Mouse (Mus musculus): ENCODE data around the gene Sbpl. TPM values are rescaled to one million over a fixed set of nuclear protein-coding genes. Genes with fewer than 3 reads are reported as not detected.

Sbpl gene
- polyA plus RNA-seq, 1 experiment from 2014 or later: not detected

DNA sequence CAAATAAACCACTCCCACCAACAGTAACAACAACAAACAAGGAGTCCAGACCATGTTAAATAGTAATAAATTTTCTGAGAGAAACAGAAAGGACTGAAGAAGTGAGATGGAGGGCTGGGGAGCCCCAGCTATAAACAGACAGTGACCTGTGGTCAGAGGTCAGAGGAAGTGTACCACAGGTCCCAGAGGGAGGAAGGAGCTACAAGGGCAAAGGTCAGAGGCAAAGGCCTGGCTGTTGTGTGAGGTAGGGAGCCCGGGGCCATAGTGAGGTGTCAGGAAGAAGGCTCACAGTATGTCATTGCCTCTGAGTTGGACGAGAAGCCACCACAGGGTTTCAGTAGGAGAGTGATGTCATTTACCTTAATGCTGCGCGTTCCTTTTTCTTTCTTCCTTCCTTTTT, 27.8 kb upstream of the Sbpl start:
- Histone ChIP-seq H3K4me1 (no peaks in the 10 kb centered on the region), H3K27ac (no peak overlapping the region), H3K9ac (no peak overlapping the region), H3K36me3 (no peaks in the 10 kb centered on the region), H3K4me2 (no peak overlapping the region), H3K9me3 (no peaks in the 10 kb centered on the region), H3K27me3 (no peaks in the 10 kb centered on the region), H3K4me3 (no peak overlapping the region)
- 52% methylated on average over 4 of the region's 4 CpGs for WGBS
- no peak for ATAC-seq (ENCODE audit: borderline replicate concordance, extremely low read depth, low FRiP score, low TSS enrichment)

DNA sequence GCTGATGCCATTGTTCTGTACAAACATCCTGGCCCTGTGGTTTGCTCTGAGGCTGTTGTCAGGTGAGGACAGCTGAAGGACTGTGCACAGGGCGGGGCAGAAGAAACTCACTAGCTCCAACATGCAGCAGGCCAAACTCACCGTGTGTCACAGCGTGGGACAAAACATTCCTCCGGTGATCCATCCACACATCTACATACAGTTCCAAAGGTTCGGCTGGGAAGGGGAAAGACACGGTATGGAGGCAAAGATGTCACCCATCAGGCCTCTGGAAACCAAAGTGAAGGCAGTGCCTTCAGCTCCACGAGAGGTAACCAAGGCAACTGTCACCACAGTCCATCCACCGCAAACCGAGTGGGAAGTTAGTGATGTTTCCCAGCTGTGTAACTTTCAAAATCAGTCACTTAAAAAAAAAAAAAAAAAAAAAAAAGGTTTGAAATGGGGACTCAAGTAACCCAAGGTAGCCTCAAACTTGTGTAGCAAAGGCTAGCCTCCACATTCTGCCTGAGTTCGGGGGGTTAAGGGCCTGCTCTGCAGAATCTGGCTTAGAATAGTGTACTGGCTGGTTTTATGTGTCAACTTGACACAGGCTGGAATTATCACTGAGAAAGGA, 25.3 kb upstream of the Sbpl start, which contains the start of gene Prss30:
Gene Prss30 (minus strand): TSS at position 270 of the 613 bp plus-strand sequence.
- H3K27ac ChIP-seq: no peak within 1 kb of the TSS
- WGBS: 51% methylated on average over 10 of the region's 10 CpGs
- no peaks in the 10 kb centered on the region for H3K4me1 ChIP-seq
- H3K27me3 ChIP-seq: no peaks in the 10 kb centered on the region
- H3K4me3 ChIP-seq: no peak within 1 kb of the TSS
- no peak within 1 kb of the TSS for H3K4me2 ChIP-seq
- H3K9me3 ChIP-seq: no peaks in the 10 kb centered on the region
- no peak within 1 kb of the TSS for H3K9ac ChIP-seq
- no peaks in the 10 kb centered on the region for H3K36me3 ChIP-seq
- no peak for ATAC-seq (ENCODE audit: borderline replicate concordance, extremely low read depth, low FRiP score, low TSS enrichment)

GRCm38 (mm10) chr17:23979471-23979870, 24.4 kb upstream of the Sbpl start:
- Histone ChIP-seq H3K4me3 (no peak overlapping the region), H3K9me3 (no peaks in the 10 kb centered on the region), H3K4me1 (no peaks in the 10 kb centered on the region), H3K36me3 (no peaks in the 10 kb centered on the region), H3K4me2 (no peak overlapping the region), H3K9ac (no peak overlapping the region), H3K27ac (no peak overlapping the region), H3K27me3 (no peaks in the 10 kb centered on the region)
- WGBS: 52% methylated on average over 3 of the region's 3 CpGs
- no peak for ATAC-seq (ENCODE audit: borderline replicate concordance, extremely low read depth, low FRiP score, low TSS enrichment)

DNA sequence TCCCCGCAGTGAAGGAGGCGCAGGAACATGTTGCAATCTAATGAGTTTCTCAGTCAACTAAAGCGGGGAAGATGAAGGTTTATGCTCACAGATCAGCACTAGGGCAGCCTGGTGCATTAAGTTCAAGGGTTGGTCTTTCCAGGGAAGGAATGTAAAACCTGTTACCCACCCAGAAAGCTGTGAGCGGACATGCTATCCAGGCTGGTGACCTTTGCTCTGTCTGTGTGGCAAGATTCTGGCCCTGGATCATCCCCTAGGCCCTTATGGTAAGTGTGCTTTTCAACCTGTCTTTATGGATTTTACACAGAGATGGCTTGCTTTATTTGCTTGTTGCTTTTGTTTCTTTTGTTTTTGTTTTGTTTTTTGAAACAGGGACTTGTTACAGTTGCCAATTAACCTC, 21.6 kb upstream of the Sbpl start:
- H3K36me3 ChIP-seq: no peaks in the 10 kb centered on the region
- no peak overlapping the region for H3K9ac ChIP-seq
- no peaks in the 10 kb centered on the region for H3K4me1 ChIP-seq
- no peak overlapping the region for H3K4me2 ChIP-seq
- no peaks in the 10 kb centered on the region for H3K27me3 ChIP-seq
- WGBS: 76% methylated on average over 4 of the region's 4 CpGs
- no peak for ATAC-seq (ENCODE audit: borderline replicate concordance, extremely low read depth, low FRiP score, low TSS enrichment)
- H3K4me3 ChIP-seq: no peak overlapping the region
- no peak overlapping the region for H3K27ac ChIP-seq
- no peaks in the 10 kb centered on the region for H3K9me3 ChIP-seq

DNA sequence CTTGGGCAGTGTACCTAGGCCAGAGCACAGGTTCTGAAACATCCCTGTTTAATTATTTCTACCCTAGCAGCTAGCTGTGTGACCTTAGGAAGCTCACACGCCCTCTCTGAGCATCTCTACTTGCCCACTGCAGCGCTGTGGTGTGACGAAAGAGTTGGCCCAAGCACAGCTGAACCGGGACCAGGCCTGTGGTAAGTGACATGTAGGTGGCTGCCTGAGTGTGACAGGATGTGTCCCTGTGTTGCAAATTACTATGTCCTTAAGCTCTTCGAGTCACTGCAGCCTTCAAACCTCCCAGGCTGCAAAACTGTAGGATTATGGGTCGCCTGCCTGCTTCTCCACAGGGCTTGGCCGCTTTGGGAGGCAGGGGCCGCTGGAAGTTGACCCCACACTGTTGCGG, 16.2 kb upstream of the Sbpl start:
- Histone ChIP-seq H3K9me3 (no peaks in the 10 kb centered on the region), H3K4me2 (no peak overlapping the region), H3K27ac (no peak overlapping the region), H3K4me1 (no peaks in the 10 kb centered on the region), H3K27me3 (no peaks in the 10 kb centered on the region), H3K36me3 (no peaks in the 10 kb centered on the region), H3K4me3 (no peak overlapping the region), H3K9ac (no peak overlapping the region)
- ATAC-seq (ENCODE audit: borderline replicate concordance, extremely low read depth, low FRiP score, low TSS enrichment): no peak
- 73% methylated on average over 9 of the region's 9 CpGs for WGBS

- H3K27ac ChIP-seq: no peak overlapping the region
- H3K9me3 ChIP-seq: no peaks in the 10 kb centered on the region
- H3K27me3 ChIP-seq: no peaks in the 10 kb centered on the region
- H3K36me3 ChIP-seq: no peaks in the 10 kb centered on the region
- WGBS: 0% methylated on average over 1 of the region's 1 CpGs
- H3K4me2 ChIP-seq: no peak overlapping the region
- ATAC-seq (ENCODE audit: borderline replicate concordance, extremely low read depth, low FRiP score, low TSS enrichment): 0 out of 2 replicates have a peak, but pooled peaks have one; percentile 21
- peaks cover 7% of the 10 kb centered on the region; the same call in 1 of the 2 replicates for H3K4me1 ChIP-seq
- no peak overlapping the region for H3K4me3 ChIP-seq
- no peak overlapping the region for H3K9ac ChIP-seq
Measured at GRCm38 (mm10) chr17:23969231-23969630, 14.2 kb upstream of the Sbpl start.

DNA sequence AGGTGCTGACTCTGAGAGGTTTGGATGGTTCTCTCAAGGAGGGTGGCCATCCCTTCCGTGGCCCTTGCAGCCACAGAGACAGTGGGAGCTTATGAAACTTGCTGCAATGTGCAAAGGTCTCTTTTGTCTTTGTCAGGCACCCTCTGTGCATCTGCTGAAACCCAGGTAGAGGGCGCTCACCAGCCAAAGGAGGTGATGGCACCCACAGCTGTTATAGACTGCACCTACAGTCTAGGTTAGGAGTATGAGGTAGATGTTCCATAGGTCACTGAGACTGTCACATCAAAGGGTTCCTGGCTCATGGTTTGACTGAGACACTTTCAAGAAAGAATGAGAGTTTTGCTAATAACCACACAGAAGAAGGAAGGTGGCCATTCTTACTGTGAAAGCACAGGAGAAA, 13.7 kb upstream of the Sbpl start:
- H3K36me3 ChIP-seq: no peaks in the 10 kb centered on the region
- WGBS: 47% methylated on average over 2 of the region's 2 CpGs
- no peak overlapping the region for H3K4me2 ChIP-seq
- peaks cover 7% of the 10 kb centered on the region; the same call in 1 of the 2 replicates for H3K4me1 ChIP-seq
- no peak overlapping the region for H3K27ac ChIP-seq
- no peaks in the 10 kb centered on the region for H3K27me3 ChIP-seq
- no peak overlapping the region for H3K4me3 ChIP-seq
- ATAC-seq (ENCODE audit: borderline replicate concordance, extremely low read depth, low FRiP score, low TSS enrichment): no peak
- H3K9me3 ChIP-seq: no peaks in the 10 kb centered on the region
- H3K9ac ChIP-seq: no peak overlapping the region

DNA sequence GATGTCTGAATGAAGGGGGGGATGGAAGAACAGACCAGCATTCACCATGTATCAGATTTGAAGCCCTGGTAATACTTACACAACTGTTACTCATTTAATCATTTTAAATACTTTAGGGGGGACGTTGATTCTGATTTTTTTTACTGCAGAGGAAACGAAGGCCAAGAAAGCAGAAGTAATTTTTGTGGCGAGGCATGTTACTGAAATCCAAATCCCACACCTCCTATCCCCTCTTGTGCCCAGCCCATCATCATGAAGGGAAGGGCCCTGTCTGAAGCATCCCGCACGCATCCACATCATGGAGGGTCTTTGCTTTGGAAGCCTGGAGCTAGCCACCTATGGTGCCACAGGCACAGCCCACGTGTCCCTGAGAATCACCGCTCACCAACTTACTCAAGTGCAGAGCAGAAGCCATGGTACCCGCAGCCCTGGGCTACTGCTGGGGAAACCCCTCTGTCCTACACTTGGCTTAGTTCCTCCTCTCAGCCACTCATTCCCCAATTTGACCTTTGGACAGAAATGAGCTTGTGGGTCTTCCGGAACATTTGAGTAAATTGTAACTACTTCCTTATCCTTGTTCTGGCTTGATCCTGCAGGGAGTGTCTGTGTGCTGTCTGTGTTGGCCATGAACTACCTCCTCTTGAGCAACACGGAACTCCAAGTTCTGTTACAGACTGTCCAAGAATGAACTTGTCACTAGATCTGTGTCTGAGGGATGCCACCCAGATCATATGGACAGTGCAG, 11.8 kb upstream of the Sbpl start:
- H3K4me3 ChIP-seq: no peak overlapping the region
- no peaks in the 10 kb centered on the region for H3K36me3 ChIP-seq
- H3K9me3 ChIP-seq: no peaks in the 10 kb centered on the region
- H3K4me2 ChIP-seq: no peak overlapping the region
- no peak overlapping the region for H3K9ac ChIP-seq
- H3K27me3 ChIP-seq: no peaks in the 10 kb centered on the region
- ATAC-seq (ENCODE audit: borderline replicate concordance, extremely low read depth, low FRiP score, low TSS enrichment): no peak
- no peak overlapping the region for H3K27ac ChIP-seq
- 76% methylated on average over 10 of the region's 10 CpGs for WGBS
- H3K4me1 ChIP-seq: peaks cover 7% of the 10 kb centered on the region; the same call in 1 of the 2 replicates

GRCm38 (mm10) chr17:23965805-23966425, 10.8 kb upstream of the Sbpl start:
- no peak for ATAC-seq (ENCODE audit: borderline replicate concordance, extremely low read depth, low FRiP score, low TSS enrichment)
- no peak overlapping the region for H3K4me2 ChIP-seq
- no peaks in the 10 kb centered on the region for H3K36me3 ChIP-seq
- H3K27me3 ChIP-seq: no peaks in the 10 kb centered on the region
- H3K27ac ChIP-seq: no peak overlapping the region
- no peak overlapping the region for H3K9ac ChIP-seq
- 31% methylated on average over 6 of the region's 6 CpGs for WGBS
- H3K4me1 ChIP-seq: peaks cover 7% of the 10 kb centered on the region; the same call in 1 of the 2 replicates
- no peak overlapping the region for H3K4me3 ChIP-seq
- no peaks in the 10 kb centered on the region for H3K9me3 ChIP-seq

DNA sequence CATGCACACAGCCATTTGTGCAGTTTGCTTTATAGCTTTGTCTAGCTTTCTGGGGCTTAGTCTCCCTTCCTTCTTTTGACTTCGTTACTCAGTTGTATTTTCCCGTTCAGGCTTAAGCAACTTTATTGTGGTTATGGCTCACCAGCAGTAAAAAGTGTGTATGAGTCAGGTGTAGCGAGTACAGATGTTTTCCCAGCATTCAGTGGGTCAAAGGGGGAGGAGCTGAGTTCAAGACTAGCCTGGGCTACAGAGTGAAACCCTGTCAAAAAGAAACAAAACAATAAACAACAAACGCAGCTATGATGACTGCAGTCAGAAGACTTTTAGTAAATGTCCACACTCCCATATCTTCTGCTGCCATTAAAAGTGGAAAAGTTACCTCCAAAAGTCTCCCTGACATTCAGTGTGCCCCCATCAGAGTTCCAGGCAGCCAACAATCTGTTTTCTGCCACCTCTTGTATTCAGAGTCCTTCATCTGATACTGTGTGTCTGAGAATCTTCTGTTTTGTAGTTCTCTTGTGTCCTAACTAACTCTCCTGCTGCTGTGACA, 6.6 kb upstream of the Sbpl start:
- no peak overlapping the region for H3K27ac ChIP-seq
- H3K36me3 ChIP-seq: no peaks in the 10 kb centered on the region
- WGBS: 69% methylated on average over 4 of the region's 4 CpGs
- no peak overlapping the region for H3K4me3 ChIP-seq
- peaks cover 7% of the 10 kb centered on the region; the same call in 1 of the 2 replicates for H3K4me1 ChIP-seq
- no peak overlapping the region for H3K9ac ChIP-seq
- no peak for ATAC-seq (ENCODE audit: borderline replicate concordance, extremely low read depth, low FRiP score, low TSS enrichment)
- H3K27me3 ChIP-seq: no peaks in the 10 kb centered on the region
- H3K4me2 ChIP-seq: no peak overlapping the region
- H3K9me3 ChIP-seq: no peaks in the 10 kb centered on the region

DNA sequence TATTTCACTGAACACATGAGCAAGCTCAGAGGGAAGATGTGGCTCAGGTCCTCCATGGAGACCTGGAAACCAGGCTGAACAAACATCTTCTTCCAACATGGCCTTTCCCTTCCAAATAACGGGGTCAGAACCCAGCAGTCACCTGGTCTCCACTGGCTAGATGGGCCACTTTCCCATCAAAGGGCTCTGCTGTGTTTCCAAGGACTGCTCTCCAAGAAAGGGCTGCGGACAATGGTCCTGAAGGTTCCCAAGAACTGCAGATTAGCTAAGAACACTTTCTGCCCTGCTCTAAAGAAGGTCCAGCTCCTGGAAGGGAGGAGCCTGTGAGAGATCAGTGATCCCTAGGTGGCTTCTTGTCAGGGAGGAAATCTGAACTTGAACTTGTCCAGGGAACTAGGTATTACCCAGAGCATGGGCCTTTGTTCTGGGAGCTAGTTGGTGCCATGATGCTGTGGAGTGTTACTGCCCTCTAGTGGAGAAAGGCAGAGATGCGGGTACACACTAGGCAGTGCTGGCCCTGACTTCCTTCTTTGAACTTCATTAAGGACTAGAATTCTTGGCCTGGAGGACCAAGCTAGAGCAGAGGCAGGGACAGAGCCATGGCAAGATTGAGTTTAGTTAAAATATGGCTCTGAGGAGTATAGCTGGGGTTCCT, 5.1 kb upstream of the Sbpl start:
- 38% methylated on average over 3 of the region's 3 CpGs for WGBS
- Histone ChIP-seq H3K27ac (no peak overlapping the region), H3K9me3 (no peaks in the 10 kb centered on the region), H3K4me2 (no peak overlapping the region), H3K27me3 (no peaks in the 10 kb centered on the region), H3K36me3 (no peaks in the 10 kb centered on the region), H3K9ac (no peak overlapping the region), H3K4me3 (no peak overlapping the region), H3K4me1 (no peaks in the 10 kb centered on the region)
- peak; percentile 92; the same call in 1 of the 2 replicates for ATAC-seq (ENCODE audit: borderline replicate concordance, extremely low read depth, low FRiP score, low TSS enrichment)

Measured in lung, embryonic 15.5 days (tissue).